Mouse (Mus musculus) right cerebral cortex, postnatal 25 days (tissue): ENCODE results near the gene Prr22.

Experiments
- DNase-seq: peaks from one replicate; pipeline ENCODE4 v3.0.0; 2022

Gene Prr22

DNA sequence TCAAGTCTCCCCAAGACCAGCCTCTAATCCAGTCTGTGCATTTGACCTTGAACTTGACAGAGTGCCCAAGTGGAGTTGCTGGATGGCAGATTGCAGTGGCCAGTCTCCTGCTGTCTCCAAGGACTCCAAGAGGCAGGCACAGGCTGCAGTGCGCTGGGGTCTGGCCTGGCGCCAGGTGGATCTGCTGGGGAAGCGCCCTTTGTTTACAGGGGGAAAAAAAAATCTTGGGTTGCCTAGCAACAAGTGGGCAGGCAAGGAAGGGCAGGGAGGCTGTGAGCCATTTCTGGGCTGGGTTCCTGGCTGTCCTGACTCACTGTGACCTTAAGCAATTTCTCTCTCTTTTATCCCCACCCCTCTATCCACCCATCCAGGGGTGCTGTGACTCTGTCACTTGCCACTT lies 40.2 kb downstream of the Prr22 start:
- peak; percentile 61 for DNase-seq

- DNase-seq = peak; percentile 80
Measured at GRCm38 (mm10) chr17:56814316-56815056, 44.4 kb downstream of the Prr22 start.

DNA sequence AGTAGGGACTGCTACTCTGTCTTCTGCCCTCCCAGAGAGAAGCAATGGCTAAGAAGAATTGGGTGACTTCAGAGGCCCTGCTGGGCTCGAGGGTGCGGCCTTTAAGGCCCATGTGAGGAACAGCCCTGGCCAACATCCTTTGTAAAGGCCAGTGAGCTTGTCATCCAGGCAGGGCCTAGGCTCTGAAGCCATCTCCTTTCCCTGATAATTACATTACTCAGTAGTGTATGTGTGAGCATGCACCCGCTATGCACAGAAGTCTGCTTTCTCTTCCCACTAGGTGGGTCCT lies 45.0 kb downstream of the Prr22 start:
- DNase-seq = no peak

- no peak for DNase-seq
Measured at GRCm38 (mm10) chr17:56818067-56818636, 48.1 kb downstream of the Prr22 start.

- DNase-seq = no peak
Measured at GRCm38 (mm10) chr17:56819032-56819545, 49.0 kb downstream of the Prr22 start.

DNA sequence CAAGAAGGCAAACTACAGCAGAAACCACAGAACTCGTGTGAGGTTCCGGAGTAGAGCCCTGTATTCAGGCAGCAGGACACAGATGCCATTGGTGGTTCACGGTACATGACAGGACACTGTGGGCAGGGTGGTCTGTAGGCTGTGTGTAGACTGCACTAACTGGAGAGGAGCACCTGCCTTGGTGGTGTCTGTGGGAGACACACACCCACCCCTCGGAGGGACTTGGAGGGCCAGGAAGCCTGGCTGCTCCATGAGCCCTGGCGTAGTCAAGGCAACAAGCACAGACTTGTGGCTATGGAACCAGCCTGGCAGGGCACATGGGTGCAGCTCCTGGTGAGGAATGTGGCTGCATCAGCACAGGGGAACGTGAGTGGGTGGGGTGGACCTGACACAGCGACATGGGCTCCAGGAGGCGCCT lies 49.7 kb downstream of the Prr22 start:
- DNase-seq = no peak
